Mouse (Mus musculus): ENCODE data around the gene Setdb2. TPM values are rescaled to one million over a fixed set of nuclear protein-coding genes. Genes with fewer than 3 reads are reported as not detected.

Gene Setdb2
- 13.0 and 13.4 TPM in 2 replicates for polyA plus RNA-seq (2014; fragmentation: Nextera tagmentation; extraction: Ambion mirVana)

- under 1% methylated on average over 65 of the region's 66 CpGs for WGBS
- ATAC-seq (replicated peaks; ENCODE audit: low FRiP score): peak; percentile 99
Observed at GRCm38 (mm10) chr14:59440558-59441471, at the start of gene Setdb2, which contains the start of gene Cab39l. Gene Setdb2, minus strand, starts transcription at chr14:59440884. Gene Cab39l, plus strand, starts transcription at chr14:59440972.

GRCm38 (mm10) chr14:59485247-59485810 lies 44.6 kb upstream of the Setdb2 start:
- H3K9ac ChIP-seq (ENCODE audit: low read depth, low read length): no peak overlapping the region
- H3K4me3 ChIP-seq (ENCODE audit: low read depth, low read length): no peak overlapping the region
- no peak overlapping the region for H3K27ac ChIP-seq (ENCODE audit: low read depth, low read length)
- no peaks in the 10 kb centered on the region for H3K4me1 ChIP-seq (replicated peaks; ENCODE audit: control insufficient read depth, insufficient read depth, low read length)
- H3K9me3 ChIP-seq (ENCODE audit: control insufficient read depth, low read length): no peaks in the 10 kb centered on the region
- no peaks in the 10 kb centered on the region for H3K27me3 ChIP-seq (replicated peaks; ENCODE audit: control insufficient read depth, insufficient read depth, low read length)
- DNase-seq (ENCODE audit: low spot score): no peak
- no peak overlapping the region for H3K4me2 ChIP-seq
- WGBS: 89% methylated on average over 4 of the region's 4 CpGs
- no peaks in the 10 kb centered on the region for H3K36me3 ChIP-seq (ENCODE audit: control insufficient read depth, insufficient read depth, low read length)
- ATAC-seq (replicated peaks; ENCODE audit: low FRiP score): no peak

More at GRCm38 (mm10) chr14:59440558-59441471, at the start of gene Setdb2, which contains the start of gene Cab39l:
- peaks cover 7% of the 10 kb centered on the region for H3K4me1 ChIP-seq (replicated peaks; ENCODE audit: control insufficient read depth, insufficient read depth, low read length)
- peak within 1 kb of the TSS; percentile 92 for H3K9ac ChIP-seq (ENCODE audit: low read depth, low read length)
- no peaks in the 10 kb centered on the region for H3K27me3 ChIP-seq (replicated peaks; ENCODE audit: control insufficient read depth, insufficient read depth, low read length)
- no peaks in the 10 kb centered on the region; the same call in 1 of the 2 replicates for H3K36me3 ChIP-seq (ENCODE audit: control insufficient read depth, insufficient read depth, low read length)
- DNase-seq (ENCODE audit: low spot score): peak; percentile 94
- H3K4me2 ChIP-seq: peak within 1 kb of the TSS; percentile 73
- H3K9me3 ChIP-seq (ENCODE audit: control insufficient read depth, low read length): no peaks in the 10 kb centered on the region
- H3K4me3 ChIP-seq (ENCODE audit: low read depth, low read length): peak within 1 kb of the TSS; percentile 89
- peak within 1 kb of the TSS; percentile 93 for H3K27ac ChIP-seq (ENCODE audit: low read depth, low read length)

GRCm38 (mm10) chr14:59478699-59479098 lies 38.0 kb upstream of the Setdb2 start:
- 52% methylated on average over 6 of the region's 6 CpGs for WGBS
- no peak overlapping the region for H3K4me3 ChIP-seq (ENCODE audit: low read depth, low read length)
- H3K36me3 ChIP-seq (ENCODE audit: control insufficient read depth, insufficient read depth, low read length): no peaks in the 10 kb centered on the region
- no peak overlapping the region for H3K27ac ChIP-seq (ENCODE audit: low read depth, low read length)
- DNase-seq (ENCODE audit: low spot score): no peak
- H3K9ac ChIP-seq (ENCODE audit: low read depth, low read length): no peak overlapping the region
- no peaks in the 10 kb centered on the region for H3K9me3 ChIP-seq (ENCODE audit: control insufficient read depth, low read length)
- H3K27me3 ChIP-seq (replicated peaks; ENCODE audit: control insufficient read depth, insufficient read depth, low read length): no peaks in the 10 kb centered on the region
- no peak overlapping the region for H3K4me2 ChIP-seq
- H3K4me1 ChIP-seq (replicated peaks; ENCODE audit: control insufficient read depth, insufficient read depth, low read length): no peaks in the 10 kb centered on the region
- ATAC-seq (replicated peaks; ENCODE audit: low FRiP score): no peak

GRCm38 (mm10) chr14:59470781-59471180 lies 30.1 kb upstream of the Setdb2 start:
- Histone ChIP-seq H3K4me1 (replicated peaks; ENCODE audit: control insufficient read depth, insufficient read depth, low read length) (no peaks in the 10 kb centered on the region), H3K9me3 (ENCODE audit: control insufficient read depth, low read length) (no peaks in the 10 kb centered on the region), H3K27ac (ENCODE audit: low read depth, low read length) (no peak overlapping the region), H3K36me3 (ENCODE audit: control insufficient read depth, insufficient read depth, low read length) (no peaks in the 10 kb centered on the region), H3K9ac (ENCODE audit: low read depth, low read length) (no peak overlapping the region), H3K27me3 (replicated peaks; ENCODE audit: control insufficient read depth, insufficient read depth, low read length) (no peaks in the 10 kb centered on the region), H3K4me3 (ENCODE audit: low read depth, low read length) (no peak overlapping the region), H3K4me2 (no peak overlapping the region)
- DNase-seq (ENCODE audit: low spot score): no peak
- WGBS: 76% methylated on average over 1 of the region's 1 CpGs
- no peak for ATAC-seq (replicated peaks; ENCODE audit: low FRiP score)

GRCm38 (mm10) chr14:59467798-59468197 lies 27.1 kb upstream of the Setdb2 start:
- Histone ChIP-seq H3K36me3 (ENCODE audit: control insufficient read depth, insufficient read depth, low read length) (no peaks in the 10 kb centered on the region), H3K4me3 (ENCODE audit: low read depth, low read length) (no peak overlapping the region), H3K4me2 (no peak overlapping the region), H3K9me3 (ENCODE audit: control insufficient read depth, low read length) (no peaks in the 10 kb centered on the region), H3K4me1 (replicated peaks; ENCODE audit: control insufficient read depth, insufficient read depth, low read length) (no peaks in the 10 kb centered on the region), H3K9ac (ENCODE audit: low read depth, low read length) (no peak overlapping the region), H3K27ac (ENCODE audit: low read depth, low read length) (no peak overlapping the region), H3K27me3 (replicated peaks; ENCODE audit: control insufficient read depth, insufficient read depth, low read length) (no peaks in the 10 kb centered on the region)
- DNase-seq (ENCODE audit: low spot score) (no peak), ATAC-seq (replicated peaks; ENCODE audit: low FRiP score) (no peak)
- WGBS: 67% methylated on average over 1 of the region's 1 CpGs

- H3K27ac ChIP-seq (ENCODE audit: low read depth, low read length): no peak overlapping the region
- no peaks in the 10 kb centered on the region; the same call in 1 of the 2 replicates for H3K36me3 ChIP-seq (ENCODE audit: control insufficient read depth, insufficient read depth, low read length)
- no peak overlapping the region for H3K4me2 ChIP-seq
- WGBS: 93% methylated on average over 2 of the region's 2 CpGs
- H3K27me3 ChIP-seq (replicated peaks; ENCODE audit: control insufficient read depth, insufficient read depth, low read length): no peaks in the 10 kb centered on the region
- H3K9me3 ChIP-seq (ENCODE audit: control insufficient read depth, low read length): no peaks in the 10 kb centered on the region
- no peak overlapping the region for H3K4me3 ChIP-seq (ENCODE audit: low read depth, low read length)
- DNase-seq (ENCODE audit: low spot score) (no peak), ATAC-seq (replicated peaks; ENCODE audit: low FRiP score) (no peak)
- no peak overlapping the region for H3K9ac ChIP-seq (ENCODE audit: low read depth, low read length)
- H3K4me1 ChIP-seq (replicated peaks; ENCODE audit: control insufficient read depth, insufficient read depth, low read length): no peaks in the 10 kb centered on the region
Observed at GRCm38 (mm10) chr14:59466503-59466902, 25.8 kb upstream of the Setdb2 start.

- no peak for ATAC-seq (replicated peaks; ENCODE audit: low FRiP score)
- H3K9me3 ChIP-seq (ENCODE audit: control insufficient read depth, low read length): no peaks in the 10 kb centered on the region
- no peaks in the 10 kb centered on the region for H3K4me1 ChIP-seq (replicated peaks; ENCODE audit: control insufficient read depth, insufficient read depth, low read length)
- H3K4me2 ChIP-seq: no peak overlapping the region
- DNase-seq (ENCODE audit: low spot score): no peak
- H3K4me3 ChIP-seq (ENCODE audit: low read depth, low read length): no peak overlapping the region
- H3K9ac ChIP-seq (ENCODE audit: low read depth, low read length): no peak overlapping the region
- H3K27ac ChIP-seq (ENCODE audit: low read depth, low read length): no peak overlapping the region
- no peaks in the 10 kb centered on the region for H3K36me3 ChIP-seq (ENCODE audit: control insufficient read depth, insufficient read depth, low read length)
- H3K27me3 ChIP-seq (replicated peaks; ENCODE audit: control insufficient read depth, insufficient read depth, low read length): no peaks in the 10 kb centered on the region
Observed at GRCm38 (mm10) chr14:59447981-59448380, 7.3 kb upstream of the Setdb2 start.

GRCm38 (mm10) chr14:59445421-59445820 lies 4.7 kb upstream of the Setdb2 start:
- ATAC-seq (replicated peaks; ENCODE audit: low FRiP score) (no peak), DNase-seq (ENCODE audit: low spot score) (no peak)
- no peaks in the 10 kb centered on the region for H3K9me3 ChIP-seq (ENCODE audit: control insufficient read depth, low read length)
- H3K4me2 ChIP-seq: no peak overlapping the region
- no peaks in the 10 kb centered on the region for H3K4me1 ChIP-seq (replicated peaks; ENCODE audit: control insufficient read depth, insufficient read depth, low read length)
- no peak overlapping the region for H3K9ac ChIP-seq (ENCODE audit: low read depth, low read length)
- no peaks in the 10 kb centered on the region for H3K27me3 ChIP-seq (replicated peaks; ENCODE audit: control insufficient read depth, insufficient read depth, low read length)
- no peak overlapping the region for H3K4me3 ChIP-seq (ENCODE audit: low read depth, low read length)
- 73% methylated on average over 1 of the region's 1 CpGs for WGBS
- H3K27ac ChIP-seq (ENCODE audit: low read depth, low read length): no peak overlapping the region
- no peaks in the 10 kb centered on the region for H3K36me3 ChIP-seq (ENCODE audit: control insufficient read depth, insufficient read depth, low read length)

Measured in liver, embryonic 11.5 days (tissue).